Comparison of ENCODE assay signal across 13 mouse cellular contexts in the genomic region with DNA sequence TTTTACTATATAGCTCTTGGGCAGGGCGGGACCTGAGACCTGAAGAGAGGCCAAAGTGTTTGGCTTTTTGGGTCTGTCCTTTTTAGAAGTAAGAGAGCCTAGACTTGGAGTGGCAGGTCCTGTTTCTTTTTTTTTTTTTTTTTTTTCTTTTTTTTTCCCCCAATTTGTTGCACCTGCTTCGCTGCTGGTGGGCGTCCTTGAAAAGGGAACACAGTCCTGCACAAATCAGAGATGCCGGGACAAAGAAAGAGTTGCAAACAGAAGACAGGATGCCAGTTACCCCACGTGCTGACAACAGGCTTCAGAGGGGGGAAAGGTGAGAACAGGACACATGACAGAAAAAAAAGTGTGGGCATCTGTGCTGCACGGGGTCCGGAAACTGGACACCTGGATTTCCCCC. TPM values are rescaled to one million over a fixed set of nuclear protein-coding genes. Genes with fewer than 3 reads are reported as not detected.
DNase-seq lines count a peak whose midpoint lies in the region; ATAC-seq and TF ChIP-seq lines count a peak whose summit lies in the region.
"Had no signal": no experiment of that assay in that cellular context is flagged by ENCODE, and none has a peak within 500 bp of the region (broad histone marks: within the 10 kb centered on the region; RNA-seq: fewer than 3 reads in every experiment).

No protein-coding gene starts in this region.

- 32% methylated on average over 7 of the region's 7 CpGs for WGBS in heart, embryonic 10.5 days
- WGBS in kidney, embryonic 16.5 days, result 43% methylated on average over 7 of the region's 7 CpGs
- 53% methylated on average over 7 of the region's 7 CpGs for WGBS in stomach, postnatal 0 days

- no peak for TF ChIP-seq CTCF in stomach, postnatal 0 days (IDR thresholded peaks at IDR 0.05; ENCODE audit: low read depth)

- H3K9me3 ChIP-seq in heart, embryonic 10.5 days, result no peaks in the 10 kb centered on the region
- no peaks in the 10 kb centered on the region for H3K9me3 ChIP-seq in kidney, embryonic 16.5 days (ENCODE audit: low read length)
- H3K9me3 ChIP-seq in stomach, postnatal 0 days (ENCODE audit: control insufficient read depth, low read length), result no peaks in the 10 kb centered on the region
- H3K9me3 ChIP-seq: liver, embryonic 13.5 days had no signal

- peak overlapping the region; percentile 92; the same call in 1 of the 2 replicates for H3K4me2 ChIP-seq in kidney, embryonic 16.5 days (replicated peaks; ENCODE audit: low read depth, low read length)
- peak overlapping the region; percentile 84 for H3K4me2 ChIP-seq in stomach, postnatal 0 days (replicated peaks; ENCODE audit: low read depth)

- no peaks in the 10 kb centered on the region for H3K36me3 ChIP-seq in heart, embryonic 10.5 days
- no peaks in the 10 kb centered on the region for H3K36me3 ChIP-seq in kidney, embryonic 16.5 days (ENCODE audit: insufficient read depth, low read length)
- H3K36me3 ChIP-seq in stomach, postnatal 0 days (ENCODE audit: control insufficient read depth, insufficient read depth, low read length), result no peaks in the 10 kb centered on the region
- H3K36me3 ChIP-seq: G1E; liver, embryonic 13.5 days had no signal

- peaks cover 91% of the 10 kb centered on the region for H3K27me3 ChIP-seq in heart, embryonic 10.5 days (ENCODE audit: insufficient read depth, poor library complexity, severe bottlenecking)
- H3K27me3 ChIP-seq in kidney, embryonic 16.5 days (ENCODE audit: insufficient read depth, low read length), result peaks cover 73% of the 10 kb centered on the region
- H3K27me3 ChIP-seq in stomach, postnatal 0 days (ENCODE audit: control insufficient read depth, insufficient read depth, low read length), result peaks cover 10% of the 10 kb centered on the region

- H3K4me1 ChIP-seq in heart, embryonic 10.5 days, result peaks cover 27% of the 10 kb centered on the region
- H3K4me1 ChIP-seq in kidney, embryonic 16.5 days (ENCODE audit: insufficient read depth, low read length), result peaks cover 16% of the 10 kb centered on the region
- H3K4me1 ChIP-seq in stomach, postnatal 0 days (replicated peaks; ENCODE audit: control insufficient read depth, insufficient read depth), result no peaks in the 10 kb centered on the region

- DNase-seq in heart, embryonic 10.5 days (ENCODE audit: low spot score), result no peak
- no peak for DNase-seq in heart, adult 9 months (ENCODE audit: low spot score in 2 of 2)
- DNase-seq in kidney, adult 8-10 months, result no peak
- DNase-seq in testis, postnatal 14 days (ENCODE audit: low spot score), result peak; percentile 31
- no peak for DNase-seq in testis, postnatal 10 days (ENCODE audit: low spot score)
- DNase-seq in stomach, postnatal 0 days (ENCODE audit: low spot score), result no peak
- no peak for DNase-seq in cerebellum, postnatal 4 days (ENCODE audit: low spot score in 2 of 2)
- DNase-seq: adrenal gland, adult 8-10 months; cerebellum, adult 8-10 months; kidney, adult 18-20 months; liver, embryonic 13.5 days had no signal

- peak overlapping the region; percentile 73 for H3K4me3 ChIP-seq in heart, embryonic 10.5 days
- H3K4me3 ChIP-seq in kidney, embryonic 16.5 days (ENCODE audit: low read length), result no peak overlapping the region
- no peak overlapping the region for H3K4me3 ChIP-seq in stomach, postnatal 0 days (ENCODE audit: low read depth, low read length)

- H3K27ac ChIP-seq in heart, embryonic 10.5 days, result no peak overlapping the region
- no peak overlapping the region for H3K27ac ChIP-seq in kidney, embryonic 16.5 days (ENCODE audit: low read length)
- no peak overlapping the region for H3K27ac ChIP-seq in stomach, postnatal 0 days (replicated peaks)
- H3K27ac ChIP-seq: liver, embryonic 13.5 days had no signal

- no peak for ATAC-seq in kidney, embryonic 16.5 days (ENCODE audit: low FRiP score, low TSS enrichment)
- ATAC-seq in stomach, postnatal 0 days (ENCODE audit: low FRiP score, low TSS enrichment), result no peak

- no peak overlapping the region for H3K9ac ChIP-seq in kidney, embryonic 16.5 days (replicated peaks; ENCODE audit: low read length)
- no peak overlapping the region for H3K9ac ChIP-seq in stomach, postnatal 0 days (ENCODE audit: low read length)
- H3K9ac ChIP-seq: liver, embryonic 13.5 days had no signal

- no peak for TF ChIP-seq EP300 in stomach, postnatal 0 days (optimal IDR thresholded peaks at IDR 0.05)

RNA-seq across cellular contexts. Expression of gene Bnc1, which starts 1.0 kb away (rescaled TPM):
- polyA plus RNA-seq in heart, embryonic 10.5 days (2016; fragmentation: Nextera tagmentation; extraction: Ambion mirVana), result 8.1 and 14.3 TPM in 2 replicates
- 0.15 and 0.50 TPM in 2 replicates for polyA plus RNA-seq in kidney, embryonic 16.5 days (2015; fragmentation: Nextera tagmentation; extraction: Ambion mirVana)
- 0.83 and 0.87 TPM in 2 replicates for polyA plus RNA-seq in stomach, postnatal 0 days (2015; fragmentation: Nextera tagmentation; extraction: Ambion mirVana)
- polyA plus RNA-seq: G1E had no signal

RNA-seq across cellular contexts. Expression of gene Hdgfl3, which starts 58.9 kb away (rescaled TPM):
- 8.4 and 13.8 TPM in 2 replicates for polyA plus RNA-seq in heart, embryonic 10.5 days (2016; fragmentation: Nextera tagmentation; extraction: Ambion mirVana)
- polyA plus RNA-seq in kidney, embryonic 16.5 days (2015; fragmentation: Nextera tagmentation; extraction: Ambion mirVana), result 10.0 and 11.7 TPM in 2 replicates
- polyA plus RNA-seq in stomach, postnatal 0 days (2015; fragmentation: Nextera tagmentation; extraction: Ambion mirVana), result 6.6 and 7.1 TPM in 2 replicates
- polyA plus RNA-seq: G1E had no signal
